Mouse (Mus musculus) limb, embryonic 13.5 days (tissue): ENCODE results near the gene Gapdhs. TPM values are rescaled to one million over a fixed set of nuclear protein-coding genes. Genes with fewer than 3 reads are reported as not detected.

Experiments
- ATAC-seq: fragments of 200-750 bp; cut with Nextera tagmentation; 2 replicates; pipeline ENCODE4 v1.8.0; 2017; ENCODE audit warnings: low read depth, moderate number of reproducible peaks, moderate TSS enrichment; ENCODE audit not compliant: low FRiP score
- H3K27ac ChIP-seq: fragments of 300-500 bp; sonication (generic); 2 replicates; pipeline ENCODE4 v1.5.1; 2015; ENCODE audit warnings: inconsistent platforms, mild to moderate bottlenecking, moderate library complexity
- H3K27me3 ChIP-seq: fragments of 300-500 bp; sonication (generic); 2 replicates; pipeline ENCODE4 v1.6.1; 2015; ENCODE audit warnings: mild to moderate bottlenecking, inconsistent platforms
- H3K36me3 ChIP-seq: fragments of 300-500 bp; sonication (generic); 2 replicates; pipeline ENCODE4 v1.6.1; 2015; ENCODE audit warnings: inconsistent platforms, mild to moderate bottlenecking, moderate library complexity
- H3K4me1 ChIP-seq: fragments of 300-500 bp; sonication (generic); 2 replicates; pipeline ENCODE4 v1.6.1; 2015; ENCODE audit warnings: inconsistent platforms
- H3K4me2 ChIP-seq: fragments of 300-500 bp; sonication (generic); replicated peaks from 2 replicates; pipeline ENCODE4 v1.6.1; 2015; ENCODE audit warnings: inconsistent platforms, mild to moderate bottlenecking, moderate library complexity
- H3K4me3 ChIP-seq: fragments of 300-500 bp; sonication (generic); 2 replicates; pipeline ENCODE4 v1.5.1; 2015; ENCODE audit warnings: moderate library complexity, mild to moderate bottlenecking, inconsistent platforms
- H3K9ac ChIP-seq: fragments of 300-500 bp; sonication (generic); 2 replicates; pipeline ENCODE4 v1.6.1; 2015; ENCODE audit warnings: mild to moderate bottlenecking, inconsistent platforms
- H3K9me3 ChIP-seq: fragments of 300-500 bp; sonication (generic); 2 replicates; pipeline ENCODE4 v1.6.1; 2016; ENCODE audit warnings: inconsistent platforms
- WGBS: fragments of 180-500 bp; shearing (Covaris S2); methylation state at CpG from one replicate; pipeline ENCODE4 v1.1.7; 2015; 5-methylcytosine and 5-hydroxymethylcytosine counted together
- polyA plus RNA-seq: library from polyadenylated mRNA; unstranded; fragments of >200 nt; fragmentation: Nextera tagmentation; extraction: Ambion mirVana; gene quantifications from 2 replicates; pipeline ENCODE4 v1.2.1, GENCODE M21; 2015

The Gapdhs gene
- polyA plus RNA-seq, 1 experiment from 2014 or later = 0.71 TPM

GRCm38 (mm10) chr7:30707441-30707840 is 36.0 kb downstream of the Gapdhs start:
- WGBS = 88% methylated on average over 1 of the region's 1 CpGs
- Histone ChIP-seq H3K36me3 (no peaks in the 10 kb centered on the region), H3K4me2 (no peak overlapping the region), H3K9ac (no peak overlapping the region), H3K27ac (no peak overlapping the region), H3K4me1 (no peaks in the 10 kb centered on the region), H3K9me3 (no peaks in the 10 kb centered on the region), H3K27me3 (peaks cover 7% of the 10 kb centered on the region; the same call in 1 of the 2 replicates), H3K4me3 (no peak overlapping the region)
- no peak for ATAC-seq

GRCm38 (mm10) chr7:30706214-30706882 is 37.1 kb downstream of the Gapdhs start:
- Histone ChIP-seq H3K36me3 (no peaks in the 10 kb centered on the region), H3K27ac (no peak overlapping the region), H3K4me2 (no peak overlapping the region), H3K27me3 (0 out of 2 replicates have a peak, but pooled peaks cover 7% of the 10 kb centered on the region), H3K9ac (no peak overlapping the region), H3K4me3 (no peak overlapping the region), H3K9me3 (no peaks in the 10 kb centered on the region), H3K4me1 (no peaks in the 10 kb centered on the region)
- ATAC-seq = no peak
- 74% methylated on average over 8 of the region's 8 CpGs for WGBS

GRCm38 (mm10) chr7:30698589-30698988 is 44.9 kb downstream of the Gapdhs start, which contains the start of gene 2200002J24Rik:
TSS of gene 2200002J24Rik (plus strand) at chr7:30698926.
- Histone ChIP-seq H3K9me3 (no peaks in the 10 kb centered on the region), H3K4me2 (no peak within 1 kb of the TSS), H3K4me1 (no peaks in the 10 kb centered on the region), H3K27me3 (no peaks in the 10 kb centered on the region), H3K4me3 (no peak within 1 kb of the TSS), H3K27ac (no peak within 1 kb of the TSS), H3K9ac (no peak within 1 kb of the TSS), H3K36me3 (no peaks in the 10 kb centered on the region)
- WGBS = 41% methylated on average over 9 of the region's 9 CpGs
- ATAC-seq = no peak

- Histone ChIP-seq H3K27me3 (no peaks in the 10 kb centered on the region), H3K4me1 (no peaks in the 10 kb centered on the region), H3K36me3 (no peaks in the 10 kb centered on the region), H3K4me3 (no peak overlapping the region), H3K9me3 (no peaks in the 10 kb centered on the region), H3K9ac (no peak overlapping the region), H3K27ac (no peak overlapping the region), H3K4me2 (no peak overlapping the region)
- no peak for ATAC-seq
- WGBS = 59% methylated on average over 5 of the region's 5 CpGs
These were observed 45.4 kb downstream of the Gapdhs start for GRCm38 (mm10) chr7:30698101-30698500.

- Histone ChIP-seq H3K36me3 (no peaks in the 10 kb centered on the region), H3K4me1 (no peaks in the 10 kb centered on the region), H3K4me3 (no peak overlapping the region), H3K9ac (no peak overlapping the region), H3K27me3 (peaks cover 23% of the 10 kb centered on the region), H3K4me2 (no peak overlapping the region), H3K27ac (no peak overlapping the region), H3K9me3 (no peaks in the 10 kb centered on the region)
- ATAC-seq = no peak
- 71% methylated on average over 6 of the region's 6 CpGs for WGBS
These were observed 55.2 kb downstream of the Gapdhs start for GRCm38 (mm10) chr7:30688325-30688724.

GRCm38 (mm10) chr7:30683425-30683824 is 60.1 kb downstream of the Gapdhs start:
- no peak overlapping the region for H3K4me2 ChIP-seq
- peaks cover 26% of the 10 kb centered on the region for H3K27me3 ChIP-seq
- H3K4me3 ChIP-seq = no peak overlapping the region
- H3K27ac ChIP-seq = no peak overlapping the region
- WGBS = 81% methylated on average over 2 of the region's 2 CpGs
- H3K4me1 ChIP-seq = no peaks in the 10 kb centered on the region
- H3K36me3 ChIP-seq = no peaks in the 10 kb centered on the region
- no peak overlapping the region for H3K9ac ChIP-seq
- ATAC-seq = no peak
- H3K9me3 ChIP-seq = peaks cover 2% of the 10 kb centered on the region; the same call in 1 of the 2 replicates

GRCm38 (mm10) chr7:30681897-30682296 is 61.6 kb downstream of the Gapdhs start:
- H3K27me3 ChIP-seq = peaks cover 11% of the 10 kb centered on the region
- 50% methylated on average over 5 of the region's 5 CpGs for WGBS
- no peak overlapping the region for H3K4me2 ChIP-seq
- H3K9ac ChIP-seq = no peak overlapping the region
- H3K4me3 ChIP-seq = no peak overlapping the region
- H3K27ac ChIP-seq = no peak overlapping the region
- peaks cover 5% of the 10 kb centered on the region; the same call in 1 of the 2 replicates for H3K9me3 ChIP-seq
- H3K36me3 ChIP-seq = no peaks in the 10 kb centered on the region
- no peak for ATAC-seq
- H3K4me1 ChIP-seq = no peaks in the 10 kb centered on the region

Other genes with a start within 250 kb of the Gapdhs start
- 11.4 and 11.6 TPM in 2 replicates for gene Arhgap33, start 208.6 kb downstream of the Gapdhs start, polyA plus RNA-seq
- gene Hspb6, start 191.5 kb downstream of the Gapdhs start, polyA plus RNA-seq = 15.4 and 17.5 TPM in 2 replicates
- gene Proser3, start 191.4 kb downstream of the Gapdhs start, polyA plus RNA-seq = 13.9 TPM in 2 replicates
- gene Lin37, start 183.8 kb downstream of the Gapdhs start, polyA plus RNA-seq = 44.2 and 48.3 TPM in 2 replicates
- gene U2af1l4, start 180.4 kb downstream of the Gapdhs start, polyA plus RNA-seq = 81.3 and 91.1 TPM in 2 replicates
- 13.8 and 14.1 TPM in 2 replicates for gene Gm49396, start 180.3 kb downstream of the Gapdhs start, polyA plus RNA-seq
- gene Psenen, start 180.1 kb downstream of the Gapdhs start, polyA plus RNA-seq = 134 and 141 TPM in 2 replicates
- 3.2 and 4.9 TPM in 2 replicates for gene Igflr1, start 178.3 kb downstream of the Gapdhs start, polyA plus RNA-seq
- gene Kmt2b, start 155.0 kb downstream of the Gapdhs start, polyA plus RNA-seq = 11.0 and 12.6 TPM in 2 replicates
- gene Zbtb32, start 144.8 kb downstream of the Gapdhs start, polyA plus RNA-seq = 0.23 and 0.60 TPM in 2 replicates
- gene Upk1a, start 130.8 kb downstream of the Gapdhs start, polyA plus RNA-seq = 1.5 and 1.7 TPM in 2 replicates
- gene Cox6b1, start 117.5 kb downstream of the Gapdhs start, polyA plus RNA-seq = 766 and 797 TPM in 2 replicates
- not detected in 2 replicates for gene Etv2, start 107.8 kb downstream of the Gapdhs start, polyA plus RNA-seq
- gene Rbm42, start 93.4 kb downstream of the Gapdhs start, polyA plus RNA-seq = 127 and 130 TPM in 2 replicates
- gene Haus5, start 78.7 kb downstream of the Gapdhs start, polyA plus RNA-seq = 45.3 and 50.0 TPM in 2 replicates
- not detected in 2 replicates for gene Pmis2, start 72.1 kb downstream of the Gapdhs start, polyA plus RNA-seq
- not detected in 2 replicates for gene 2200002J24Rik, start 44.8 kb downstream of the Gapdhs start, polyA plus RNA-seq
- 0.09 and 0.40 TPM in 2 replicates for gene Atp4a, start 31.5 kb downstream of the Gapdhs start, polyA plus RNA-seq
- 187 and 189 TPM in 2 replicates for gene Tmem147, start 14.1 kb downstream of the Gapdhs start, polyA plus RNA-seq
- gene Sbsn, start 7.8 kb upstream of the Gapdhs start, polyA plus RNA-seq = 1.6 and 2.2 TPM in 2 replicates
- 7.3 and 11.9 TPM in 2 replicates for gene Dmkn, start 20.1 kb upstream of the Gapdhs start, polyA plus RNA-seq
- 51.5 and 65.4 TPM in 2 replicates for gene Krtdap, start 44.2 kb upstream of the Gapdhs start, polyA plus RNA-seq
- not detected in 2 replicates for gene Ffar2, start 80.1 kb upstream of the Gapdhs start, polyA plus RNA-seq
- gene Ffar3, start 112.5 kb upstream of the Gapdhs start, polyA plus RNA-seq = not detected in 2 replicates
- gene Ffar1, start 117.9 kb upstream of the Gapdhs start, polyA plus RNA-seq = not detected in 2 replicates
- 0.09 and 0.32 TPM in 2 replicates for gene Cd22, start 136.7 kb upstream of the Gapdhs start, polyA plus RNA-seq
- gene Mag, start 171.2 kb upstream of the Gapdhs start, polyA plus RNA-seq = 0.38 and 0.42 TPM in 2 replicates
- gene Hamp2, start 181.0 kb upstream of the Gapdhs start, polyA plus RNA-seq = not detected in 2 replicates
- not detected in 2 replicates for gene Hamp, start 200.4 kb upstream of the Gapdhs start, polyA plus RNA-seq
- 27.9 and 28.7 TPM in 2 replicates for gene Usf2, start 213.1 kb upstream of the Gapdhs start, polyA plus RNA-seq
- gene Lsr, start 229.8 kb upstream of the Gapdhs start, polyA plus RNA-seq = 25.4 and 25.9 TPM in 2 replicates
- 0.70 and 0.78 TPM in 2 replicates for gene Fam187b, start 230.1 kb upstream of the Gapdhs start, polyA plus RNA-seq